Mouse (Mus musculus): Measurements from ENCODE around the gene Prkce.

DNA sequence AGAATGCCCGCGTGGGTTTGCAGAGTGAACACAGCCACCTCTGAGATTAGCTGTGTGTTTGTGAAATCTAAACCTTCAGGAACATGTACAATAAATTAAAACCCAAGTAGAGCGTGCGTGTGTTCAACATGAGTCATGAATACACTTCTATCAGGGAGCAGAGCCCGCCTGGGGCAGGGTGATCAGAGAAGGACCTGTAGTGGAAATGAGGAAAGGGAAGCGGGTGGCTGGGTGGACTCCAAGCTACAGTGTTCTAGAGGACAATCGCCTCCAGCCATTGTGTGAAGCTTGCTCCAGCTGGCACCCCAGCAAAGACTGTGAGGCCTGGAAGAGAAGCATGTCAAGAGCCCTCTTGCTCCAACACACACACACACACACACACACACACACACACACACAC is 157.2 kb downstream of the Prkce start:
- no peak for TF ChIP-seq CTCF (IDR thresholded peaks at IDR 0.05; ENCODE audit: insufficient read depth, low read depth, low read length)
- no peak for TF ChIP-seq POLR2A (IDR thresholded peaks at IDR 0.05; ENCODE audit: insufficient read depth, low read depth, low read length)
